ENCODE assay signal across 8 mouse cellular contexts in genomic region chr9:71128911-71129310, GRCm38 (mm10). TPM values are rescaled to one million over a fixed set of nuclear protein-coding genes. Genes with fewer than 3 reads are reported as not detected.
DNase-seq lines count a peak whose midpoint lies in the region; ATAC-seq and TF ChIP-seq lines count a peak whose summit lies in the region.

No protein-coding gene starts in this region.

- peak; percentile 74 for DNase-seq in forebrain, embryonic 14.5 days (ENCODE audit: low spot score)
- DNase-seq in Patski (ENCODE audit: low read depth, low spot score) = peak; percentile 24
- peak; percentile 76 to 82 for DNase-seq in cerebellum, postnatal 14 days
- peak; percentile 10 to 53 for DNase-seq in heart, adult 9 months (ENCODE audit: low spot score in 2 of 2)
- peak; percentile 13 to 70 for DNase-seq in layer of hippocampus, postnatal 25 days (ENCODE audit: extremely low spot score in 1 of 2, low spot score in 1 of 2)

- H3K4me3 ChIP-seq in forebrain, embryonic 14.5 days (ENCODE audit: low read depth, low read length) = no peak overlapping the region
- H3K4me3 ChIP-seq in forebrain, embryonic 16.5 days (replicated peaks; ENCODE audit: low read length) = no peak overlapping the region
- H3K4me3 ChIP-seq in stomach, embryonic 14.5 days (ENCODE audit: low read depth, low read length) = no peak overlapping the region

- no peak overlapping the region for H3K27ac ChIP-seq in forebrain, embryonic 14.5 days (ENCODE audit: low read depth, low read length)
- no peak overlapping the region for H3K27ac ChIP-seq in forebrain, embryonic 16.5 days (ENCODE audit: low read length)
- no peak overlapping the region for H3K27ac ChIP-seq in stomach, embryonic 14.5 days (ENCODE audit: low read length)

- H3K9ac ChIP-seq in forebrain, embryonic 14.5 days (ENCODE audit: low read length) = no peak overlapping the region
- H3K9ac ChIP-seq in forebrain, embryonic 16.5 days (replicated peaks; ENCODE audit: low read depth, low read length) = no peak overlapping the region
- no peak overlapping the region for H3K9ac ChIP-seq in stomach, embryonic 14.5 days (replicated peaks; ENCODE audit: low read depth, low read length)

- H3K4me1 ChIP-seq in forebrain, embryonic 14.5 days (ENCODE audit: control insufficient read depth, insufficient read depth, low read length) = no peaks in the 10 kb centered on the region
- no peaks in the 10 kb centered on the region for H3K4me1 ChIP-seq in forebrain, embryonic 16.5 days (replicated peaks; ENCODE audit: control insufficient read depth, insufficient read depth, low read length)
- H3K4me1 ChIP-seq in stomach, embryonic 14.5 days (ENCODE audit: control insufficient read depth, insufficient read depth, low read length) = no peaks in the 10 kb centered on the region

- CTCF ChIA-PET in Patski (lab: Charles Lee) = interaction anchor here (0.7 to 7.9 kb wide), 6 partner anchors 14 to 60 kb away, joined by 3 to 66 read pairs (median 3); no protein-coding TSS in a partner anchor

- no peak overlapping the region for H3K4me2 ChIP-seq in forebrain, embryonic 14.5 days (ENCODE audit: low read length)
- H3K4me2 ChIP-seq in forebrain, embryonic 16.5 days (ENCODE audit: low read length) = no peak overlapping the region
- H3K4me2 ChIP-seq in stomach, embryonic 14.5 days (replicated peaks; ENCODE audit: low read depth, low read length) = no peak overlapping the region

- no peaks in the 10 kb centered on the region for H3K36me3 ChIP-seq in forebrain, embryonic 14.5 days (ENCODE audit: control insufficient read depth, insufficient read depth, low read length)
- no peaks in the 10 kb centered on the region for H3K36me3 ChIP-seq in forebrain, embryonic 16.5 days (ENCODE audit: control insufficient read depth, insufficient read depth)
- no peaks in the 10 kb centered on the region for H3K36me3 ChIP-seq in stomach, embryonic 14.5 days (ENCODE audit: control insufficient read depth, insufficient read depth, low read length)

- in situ Hi-C loops in Patski (cut with MboI; ENCODE audit: low pct_unique_long_range_greater_than_20kb) = loop anchor here (10.0 kb wide), 1 partner anchor 326 kb away; no protein-coding TSS in a partner anchor

- 56% methylated on average over 5 of the region's 5 CpGs for whole genome bisulfite sequencing in forebrain, embryonic 14.5 days
- 62% methylated on average over 5 of the region's 5 CpGs for WGBS in forebrain, embryonic 16.5 days
- 38% methylated on average over 5 of the region's 5 CpGs for WGBS in stomach, embryonic 14.5 days

- no peaks in the 10 kb centered on the region for H3K27me3 ChIP-seq in forebrain, embryonic 14.5 days (replicated peaks; ENCODE audit: control insufficient read depth, insufficient read depth, low read length)
- no peaks in the 10 kb centered on the region for H3K27me3 ChIP-seq in forebrain, embryonic 16.5 days (replicated peaks; ENCODE audit: control insufficient read depth, insufficient read depth, low read length)
- peaks cover 12% of the 10 kb centered on the region for H3K27me3 ChIP-seq in Patski
- no peaks in the 10 kb centered on the region for H3K27me3 ChIP-seq in stomach, embryonic 14.5 days (ENCODE audit: control insufficient read depth, insufficient read depth, low read length)

- ATAC-seq in forebrain, embryonic 14.5 days = no peak
- no peak for ATAC-seq in forebrain, embryonic 16.5 days
- ATAC-seq in Patski = no peak
- peak; percentile 95 for ATAC-seq in megakaryocyte, adult 5-6 weeks (ENCODE audit: poor library complexity, severe bottlenecking)
- ATAC-seq in stomach, embryonic 14.5 days (ENCODE audit: insufficient number of reproducible peaks, insufficient read depth, low FRiP score, low read depth) = peak; percentile 61; the same call in 1 of the 2 replicates

- TF ChIP-seq CTCF in Patski (IDR thresholded peaks at IDR 0.05) = peak; percentile 74

- no peaks in the 10 kb centered on the region for H3K9me3 ChIP-seq in forebrain, embryonic 14.5 days (replicated peaks; ENCODE audit: control insufficient read depth, low read length)
- H3K9me3 ChIP-seq in forebrain, embryonic 16.5 days (ENCODE audit: control insufficient read depth, low read length) = no peaks in the 10 kb centered on the region
- H3K9me3 ChIP-seq in stomach, embryonic 14.5 days (ENCODE audit: control insufficient read depth, low read depth, low read length) = no peaks in the 10 kb centered on the region

- POLR2A ChIA-PET in Patski (lab: Charles Lee) = interaction anchor here (0.6 kb wide), 1 partner anchor 488 kb away, joined by 5 read pairs; no protein-coding TSS in a partner anchor

RNA-seq across cellular contexts. Expression of gene Aqp9, which starts 39.6 kb away (rescaled TPM):
- polyA plus RNA-seq in forebrain, embryonic 14.5 days (2014; fragmentation: Nextera tagmentation; extraction: Ambion mirVana) = 0.20 and 0.37 TPM in 2 replicates
- 0.67 and 1.2 TPM in 2 replicates for polyA plus RNA-seq in forebrain, embryonic 16.5 days (2015; fragmentation: Nextera tagmentation; extraction: Ambion mirVana)
- 0.30 TPM for polyA plus RNA-seq in Patski (2021)
- total RNA-seq in layer of hippocampus, postnatal 25 days (2021) = 1 to 10 TPM; 2.7 to 3.4 TPM
- total RNA-seq in megakaryocyte, adult 5-6 weeks (2015) = 12.4 and 15.5 TPM in 2 replicates
- total RNA-seq in megakaryocyte, adult 5-6 weeks (2017) = 13.0 and 16.7 TPM in 2 replicates
- 0.12 and 0.36 TPM in 2 replicates for polyA plus RNA-seq in stomach, embryonic 14.5 days (2014; fragmentation: Nextera tagmentation; extraction: Ambion mirVana)

Comparison
In these comparisons a context has a peak if more than half of its experiments do, and no peak if none do; other contexts are left out.
1. ATAC-seq: peak in megakaryocyte, adult 5-6 weeks (single experiment) and stomach, embryonic 14.5 days (single experiment); none in forebrain, embryonic 14.5 days (single experiment), forebrain, embryonic 16.5 days (single experiment) and Patski (single experiment).
2. DNase-seq: peak in every context shown above with its lines; median percentile 79 in cerebellum, postnatal 14 days; 74 in forebrain, embryonic 14.5 days; 42 in layer of hippocampus, postnatal 25 days; 32 in heart, adult 9 months; 24 in Patski.